Mouse (Mus musculus) spleen, adult 10 weeks (tissue): ENCODE results near the gene Unkl. TPM values are rescaled to one million over a fixed set of nuclear protein-coding genes. Genes with fewer than 3 reads are reported as not detected.

Source experiments
- polyA plus RNA-seq: library from polyadenylated mRNA; stranded (reverse); fragments of 350-450 nt; fragmentation: Illumina TruSeq; extraction: RNeasy Lipid Tissue Mini Kit (QIAGEN cat#74804); gene quantifications from one replicate; pipeline ENCODE4 v1.2.3, GENCODE M21; 2015; ENCODE audit warnings: low replicate concordance; ENCODE audit not compliant: insufficient read depth

The Unkl gene
- 23.8 TPM for polyA plus RNA-seq

DNA sequence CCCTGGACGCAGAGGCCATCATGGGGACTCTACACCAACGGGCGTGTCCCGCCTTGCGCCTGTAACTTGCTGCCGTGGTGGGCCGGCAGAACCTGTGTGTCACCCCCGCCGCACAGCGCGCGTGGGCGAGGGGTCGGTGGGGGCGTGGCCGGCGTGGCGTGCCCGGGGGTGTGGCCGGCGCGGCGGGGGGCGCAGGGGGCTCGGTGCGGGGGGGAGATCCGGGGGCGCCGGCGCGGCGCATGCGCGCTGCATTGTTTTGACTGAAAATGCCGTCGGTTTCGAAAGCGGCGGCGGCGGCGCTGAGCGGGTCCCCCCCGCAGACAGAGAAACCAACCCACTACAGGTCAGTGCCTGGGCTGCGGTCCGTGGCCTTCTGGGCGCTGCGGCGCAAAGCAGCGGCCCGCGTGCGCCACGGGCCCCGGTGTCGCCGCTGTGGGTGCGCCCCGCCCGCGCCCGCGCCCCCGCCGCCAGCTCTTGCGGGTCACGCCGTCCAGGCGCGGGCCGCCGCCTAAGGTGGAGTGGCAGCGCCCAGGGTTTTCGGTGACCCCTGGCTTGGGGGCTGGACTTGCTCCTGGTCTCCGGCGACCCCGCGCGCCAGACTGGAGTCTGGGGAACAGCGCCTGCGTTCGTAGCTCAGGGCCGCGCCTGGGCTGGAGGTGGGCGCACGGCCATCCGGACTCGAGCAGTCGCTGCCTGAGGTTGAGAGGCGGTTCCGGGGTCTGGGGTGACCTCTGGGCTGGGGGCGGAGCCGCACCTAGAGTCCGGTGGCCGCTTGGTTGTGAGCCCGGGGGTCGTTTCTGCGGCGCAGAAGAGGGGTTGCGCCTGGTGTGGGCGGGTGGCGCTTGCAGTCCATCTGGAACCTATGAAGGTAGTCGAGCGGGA lies at the start of gene Unkl:
TSS of gene Unkl (plus strand) at position 248 of the 882 bp plus-strand sequence.

DNA sequence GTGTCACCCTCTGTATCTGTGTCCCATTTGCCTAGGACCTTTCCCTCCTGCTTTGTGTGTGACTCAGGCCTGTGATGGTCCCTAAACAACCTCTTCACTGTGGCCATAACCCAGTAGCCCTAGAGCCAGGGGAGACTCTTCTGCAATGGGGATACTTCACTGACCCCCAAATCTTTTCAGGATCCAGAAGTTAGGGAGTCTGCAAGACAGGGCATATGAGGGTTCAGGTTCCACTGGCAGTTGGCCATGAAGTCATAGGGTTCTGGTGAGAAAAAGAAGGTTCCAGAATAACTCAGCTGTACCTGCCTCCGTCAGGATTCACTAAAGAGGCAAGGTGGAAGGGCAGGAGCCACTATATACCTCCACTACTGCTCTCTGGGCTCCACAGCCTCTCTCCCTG lies 26.0 kb upstream of the Unkl start, which contains the start of gene Ccdc154:
TSS of gene Ccdc154 (plus strand) at position 301 of the 400 bp plus-strand sequence.

DNA sequence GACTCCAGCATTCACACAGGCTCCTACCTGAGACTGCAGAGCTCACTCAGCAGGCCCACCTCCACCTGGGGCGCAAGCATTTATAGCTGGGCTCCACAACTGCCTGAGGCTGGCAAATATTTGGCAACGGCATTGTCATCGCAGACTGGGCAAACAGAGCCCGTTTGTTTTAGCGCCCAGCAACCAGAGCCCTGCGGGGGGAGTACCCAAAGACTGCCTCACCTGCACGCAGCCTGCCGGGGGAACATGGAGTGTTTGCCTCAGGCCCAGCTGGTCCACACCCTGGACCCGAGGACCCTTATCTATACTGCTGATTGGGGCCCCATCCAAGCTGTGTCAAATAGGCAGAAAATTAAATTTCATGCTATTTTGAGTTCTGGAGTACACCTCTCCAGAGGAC lies 12.8 kb upstream of the Unkl start, which contains the start of gene Gm38655:
TSS of gene Gm38655 (minus strand) at position 61 of the 400 bp plus-strand sequence.

DNA sequence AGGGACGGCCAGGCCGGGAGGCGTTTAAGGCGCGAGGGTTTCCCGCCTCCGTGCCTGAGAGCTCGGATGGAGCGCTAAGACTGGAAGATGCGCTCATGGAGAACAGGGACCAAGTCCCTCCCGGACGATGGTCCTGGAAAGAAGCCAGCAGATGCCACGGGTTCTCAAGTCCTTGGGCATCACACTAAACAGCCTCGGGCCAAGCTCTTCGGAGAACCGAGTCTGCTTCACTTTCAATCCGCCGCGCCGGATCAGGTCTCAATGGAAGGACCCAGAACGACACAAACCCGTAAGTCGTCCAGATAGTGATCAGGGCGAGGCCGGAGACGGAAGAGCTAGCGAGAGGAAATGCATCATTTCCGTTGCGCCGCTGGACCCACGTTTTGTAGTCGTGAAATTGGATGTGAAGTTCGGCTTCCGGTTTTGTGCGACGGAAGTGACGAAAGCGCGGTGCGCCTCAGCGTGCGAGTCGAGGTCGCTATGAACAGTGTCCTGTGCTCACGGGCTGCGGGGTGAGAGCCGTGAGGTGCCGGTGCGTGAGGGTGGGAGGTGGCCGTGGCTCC lies 4.0 kb upstream of the Unkl start, which contains the start of gene BC003965:
TSS of gene BC003965 (plus strand) at position 426 of the 563 bp plus-strand sequence.

DNA sequence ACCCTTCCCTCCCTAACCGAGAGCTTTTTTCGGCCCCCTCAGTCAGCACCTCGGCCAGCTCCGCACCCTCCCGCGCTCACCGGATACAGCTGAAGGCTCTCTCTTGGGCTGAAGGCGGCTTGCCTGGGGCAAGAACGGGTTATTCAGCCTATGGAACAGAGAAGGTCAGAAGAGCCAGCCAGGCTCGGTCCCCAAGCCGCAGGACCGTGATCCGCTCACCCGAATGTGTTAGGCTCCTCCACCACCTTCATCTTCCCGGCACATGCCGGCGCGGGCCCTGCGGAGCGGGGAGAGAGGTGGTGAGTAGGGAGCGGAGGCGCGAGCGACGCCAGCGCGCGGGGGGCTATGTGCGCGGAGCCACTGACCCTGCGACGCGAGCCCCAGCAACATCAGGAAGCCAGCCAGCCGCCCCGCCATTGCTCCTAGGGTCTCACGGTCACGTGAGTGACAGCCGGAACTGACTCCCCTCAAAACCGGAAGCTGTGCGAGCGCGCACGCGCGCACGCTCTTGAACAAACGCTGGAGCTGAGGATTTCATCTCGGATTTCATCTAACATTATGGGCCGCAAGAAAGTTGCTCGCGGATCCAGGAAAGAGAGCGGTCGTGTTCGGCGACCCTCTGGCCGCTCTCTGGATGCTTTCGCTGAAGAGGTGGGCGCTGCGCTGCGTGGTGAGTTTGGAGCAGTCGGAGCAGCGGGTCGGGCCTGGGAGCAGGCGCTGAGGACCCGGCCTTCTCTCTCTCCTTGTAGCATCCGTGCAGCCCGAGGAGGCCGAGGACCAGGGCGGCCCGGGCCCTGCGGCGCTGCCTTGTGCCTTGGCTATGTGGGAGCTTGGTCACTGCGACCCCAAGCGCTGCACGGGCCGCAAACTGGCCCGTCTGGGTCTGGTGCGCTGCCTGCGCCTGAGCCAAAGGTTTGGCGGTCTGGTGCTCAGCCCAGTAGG lies 51.8 kb downstream of the Unkl start, which contains the start of the genes Gnptg and Tsr3:
TSS of gene Gnptg (minus strand) at position 430 of the 942 bp plus-strand sequence.
TSS of gene Tsr3 (plus strand) at position 476 of the 942 bp plus-strand sequence.

DNA sequence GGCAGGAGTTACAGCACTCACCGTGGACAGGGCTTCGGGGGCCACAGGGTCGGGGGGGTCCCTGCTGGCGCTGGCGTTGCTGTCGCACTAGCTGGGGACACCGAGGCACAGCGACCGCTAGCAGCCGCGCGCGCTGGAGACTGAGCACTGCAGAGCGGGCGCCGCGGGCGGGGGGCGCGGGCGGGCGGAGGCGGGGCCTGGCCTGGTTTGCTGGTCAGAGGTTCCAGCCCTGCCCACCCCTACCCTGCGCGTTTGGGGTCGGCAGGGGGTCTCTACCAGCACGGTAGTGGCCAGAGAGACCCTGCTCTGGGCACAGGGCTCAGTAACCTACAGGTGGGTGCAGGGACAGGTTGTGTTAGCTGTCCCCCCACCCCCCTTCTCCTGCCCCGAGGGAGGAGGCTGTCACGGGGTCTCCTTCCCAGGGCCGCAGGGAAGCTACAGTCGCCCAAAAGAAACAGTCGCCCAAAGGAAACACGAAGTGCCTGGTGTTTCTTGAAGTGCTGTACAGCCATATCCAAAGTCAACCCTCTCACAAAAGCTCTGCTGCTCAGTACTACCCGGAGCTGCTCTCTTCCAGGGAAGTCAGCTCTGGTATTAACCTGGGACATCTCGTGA lies 68.0 kb downstream of the Unkl start, which contains the start of gene Baiap3:
TSS of gene Baiap3 (minus strand) at position 225 of the 615 bp plus-strand sequence.

DNA sequence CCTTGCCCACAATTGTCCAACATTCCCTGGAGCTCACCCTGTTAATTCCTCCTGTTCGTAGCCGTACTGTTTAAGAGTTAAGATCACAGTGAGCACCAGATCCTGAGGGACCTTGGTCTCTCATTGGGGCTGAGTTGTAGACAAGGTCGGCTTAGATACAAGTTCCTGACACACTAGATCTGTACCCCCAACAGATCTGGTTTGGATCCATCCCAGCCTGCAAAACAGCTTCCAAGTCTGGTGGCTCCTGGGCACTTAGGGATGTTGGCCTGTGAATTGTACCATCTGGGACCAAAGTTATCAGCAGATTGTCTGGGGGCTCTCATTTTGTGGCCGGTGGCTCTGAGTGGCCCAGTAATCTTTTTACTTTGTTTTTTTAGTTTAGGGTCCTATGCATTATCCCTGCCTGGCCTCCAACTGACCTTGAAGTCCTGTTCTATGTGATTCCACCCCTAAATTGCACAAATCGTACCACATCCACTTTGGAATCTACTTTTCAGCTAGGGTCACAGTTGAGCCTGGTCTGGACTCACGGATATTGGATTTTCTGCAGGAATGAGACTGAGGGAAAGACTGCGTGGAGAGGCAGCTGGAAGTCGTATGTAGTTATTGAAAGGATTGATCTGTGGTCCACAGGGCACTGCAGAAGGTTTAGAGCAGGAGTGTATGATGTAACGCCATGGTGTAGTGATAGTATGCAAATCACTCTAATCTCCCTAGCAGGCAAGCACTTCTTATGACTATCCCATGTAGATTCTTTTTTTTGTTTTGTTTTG lies 86.6 kb downstream of the Unkl start, which contains the start of gene Ube2i:
TSS of gene Ube2i (minus strand) at position 52 of the 776 bp plus-strand sequence.

Other genes starting within 250 kb of the Unkl start
- gene Jpt2, start 227.7 kb upstream of the Unkl start, polyA plus RNA-seq, result 50.0 TPM
- gene Cramp1l, start 172.6 kb upstream of the Unkl start, polyA plus RNA-seq, result 25.7 TPM
- 42.9 TPM for gene Ift140, start 172.3 kb upstream of the Unkl start, polyA plus RNA-seq
- 19.4 TPM for gene Tmem204, start 104.8 kb upstream of the Unkl start, polyA plus RNA-seq
- 20.8 TPM for gene Telo2, start 72.4 kb upstream of the Unkl start, polyA plus RNA-seq
- not detected for gene Ptx4, start 67.6 kb upstream of the Unkl start, polyA plus RNA-seq
- gene Clcn7, start 55.0 kb upstream of the Unkl start, polyA plus RNA-seq, result 21.3 TPM
- not detected for gene Ccdc154, start 25.9 kb upstream of the Unkl start, polyA plus RNA-seq
- gene Gm38655, start 12.9 kb upstream of the Unkl start, polyA plus RNA-seq, result not detected
- gene BC003965, start 3.8 kb upstream of the Unkl start, polyA plus RNA-seq, result 15.8 TPM
- 26.3 TPM for gene Gnptg, start 51.7 kb downstream of the Unkl start, polyA plus RNA-seq
- gene Tsr3, start 51.8 kb downstream of the Unkl start, polyA plus RNA-seq, result 13.5 TPM
- gene Baiap3, start 68.0 kb downstream of the Unkl start, polyA plus RNA-seq, result 4.9 TPM
- gene Ube2i, start 86.2 kb downstream of the Unkl start, polyA plus RNA-seq, result 482 TPM
- 0.19 TPM for gene Prss34, start 110.0 kb downstream of the Unkl start, polyA plus RNA-seq
- not detected for gene Prss28, start 120.2 kb downstream of the Unkl start, polyA plus RNA-seq
- not detected for gene Prss29, start 130.3 kb downstream of the Unkl start, polyA plus RNA-seq
- not detected for gene Tpsab1, start 157.2 kb downstream of the Unkl start, polyA plus RNA-seq
- gene Tpsb2, start 177.9 kb downstream of the Unkl start, polyA plus RNA-seq, result 0.61 TPM
- not detected for gene Tpsg1, start 180.9 kb downstream of the Unkl start, polyA plus RNA-seq
- 2.7 TPM for gene Cacna1h, start 245.4 kb downstream of the Unkl start, polyA plus RNA-seq